Mouse (Mus musculus) liver, embryonic 16.5 days (tissue): ENCODE data around the gene Cdadc1. TPM values are rescaled to one million over a fixed set of nuclear protein-coding genes. Genes with fewer than 3 reads are reported as not detected.

Source experiments
- ATAC-seq: fragments of 200-750 bp; cut with Nextera tagmentation; 2 replicates; pipeline ENCODE4 v1.8.0; 2017; ENCODE audit warnings: low read depth, mild to moderate bottlenecking, moderate number of reproducible peaks, moderate library complexity
- H3K27ac ChIP-seq: fragments of 300-500 bp; sonication (generic); 2 replicates; pipeline ENCODE4 v1.5.1; 2014; ENCODE audit warnings: mild to moderate bottlenecking, low read length
- H3K27me3 ChIP-seq: fragments of 300-500 bp; sonication (generic); 2 replicates; pipeline ENCODE4 v1.6.1; 2014; ENCODE audit warnings: low read depth, low read length, mixed read lengths; ENCODE audit not compliant: control insufficient read depth, insufficient read depth
- H3K36me3 ChIP-seq: fragments of 300-500 bp; sonication (generic); 2 replicates; pipeline ENCODE4 v1.6.1; 2014; ENCODE audit warnings: mild to moderate bottlenecking; ENCODE audit not compliant: control insufficient read depth, insufficient read depth
- H3K4me1 ChIP-seq: fragments of 300-500 bp; sonication (generic); 2 replicates; pipeline ENCODE4 v1.6.1; 2014; ENCODE audit warnings: low read depth, low read length, mixed read lengths; ENCODE audit not compliant: control insufficient read depth
- H3K4me2 ChIP-seq: fragments of 300-500 bp; sonication (generic); 2 replicates; pipeline ENCODE4 v1.6.1; 2014; ENCODE audit warnings: low read depth, low read length, mixed read lengths
- H3K4me3 ChIP-seq: fragments of 300-500 bp; sonication (generic); 2 replicates; pipeline ENCODE4 v1.5.1; 2014; ENCODE audit warnings: low read depth, mild to moderate bottlenecking, low read length
- H3K9ac ChIP-seq: fragments of 300-500 bp; sonication (generic); 2 replicates; pipeline ENCODE4 v1.6.1; 2014; ENCODE audit warnings: low read depth, low read length
- H3K9me3 ChIP-seq: fragments of 300-500 bp; sonication (generic); replicated peaks from 2 replicates; pipeline ENCODE4 v1.6.1; 2016; ENCODE audit warnings: low read length; ENCODE audit not compliant: control insufficient read depth
- WGBS: fragments of 180-500 bp; shearing (Covaris S2); extraction: QIAGEN DNeasy Blood & Tissue Kit; methylation state at CpG from one replicate; pipeline ENCODE4 v1.1.7; 2014; ENCODE audit not compliant: insufficient replicate concordance; 5-methylcytosine and 5-hydroxymethylcytosine counted together
- polyA plus RNA-seq: library from polyadenylated mRNA; unstranded; fragments of >200 nt; fragmentation: Nextera tagmentation; extraction: Ambion mirVana; gene quantifications from 2 replicates; pipeline ENCODE4 v1.2.1, GENCODE M21; 2015

Cdadc1 gene
- polyA plus RNA-seq, 1 experiment from 2014 or later, result 16.2 TPM

DNA sequence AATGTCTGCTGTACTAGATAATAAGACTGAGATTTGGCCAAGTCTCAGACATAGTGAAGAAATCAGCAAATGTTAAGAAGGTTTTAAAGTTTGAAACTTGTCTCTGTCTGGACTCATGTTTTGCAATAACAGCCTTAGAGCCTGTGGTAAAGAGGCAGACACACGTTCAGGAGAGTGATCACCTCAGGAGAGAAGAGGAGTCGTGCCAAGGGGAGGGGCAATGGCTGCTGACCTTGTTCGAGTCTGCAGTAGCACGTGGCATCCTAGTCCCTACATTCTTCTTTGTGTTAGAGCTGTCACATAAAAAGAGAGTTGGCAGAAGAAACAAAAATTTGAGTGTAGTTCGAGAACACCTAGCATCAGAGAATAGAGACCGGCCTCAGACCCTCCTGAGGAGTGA lies 57.0 kb downstream of the Cdadc1 start:
- no peak overlapping the region for H3K4me2 ChIP-seq
- H3K4me3 ChIP-seq, result no peak overlapping the region
- WGBS, result 69% methylated on average over 6 of the region's 6 CpGs
- H3K4me1 ChIP-seq, result no peaks in the 10 kb centered on the region; the same call in 1 of the 2 replicates
- H3K9ac ChIP-seq, result no peak overlapping the region
- H3K27me3 ChIP-seq, result no peaks in the 10 kb centered on the region
- no peak overlapping the region for H3K27ac ChIP-seq
- no peak for ATAC-seq
- H3K9me3 ChIP-seq, result no peaks in the 10 kb centered on the region
- H3K36me3 ChIP-seq, result no peaks in the 10 kb centered on the region

DNA sequence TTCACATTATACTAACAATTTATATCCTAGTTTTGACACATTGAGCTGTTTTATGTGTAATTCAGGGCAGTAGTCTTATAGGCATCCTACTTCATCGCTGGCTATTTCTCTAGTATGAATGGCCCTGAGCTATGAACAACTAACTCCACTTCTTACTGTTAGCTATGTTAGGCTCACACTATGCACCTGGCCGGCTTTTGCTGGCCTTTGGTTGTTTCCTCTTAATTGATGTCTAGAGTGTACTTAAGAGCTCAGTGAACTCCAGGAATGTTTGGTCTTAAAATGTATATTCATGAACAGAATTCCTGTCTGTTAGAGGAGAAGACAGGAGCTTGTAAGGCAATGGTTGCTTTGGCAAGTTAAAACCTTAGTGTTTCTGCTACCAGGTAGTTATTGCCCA lies 57.5 kb downstream of the Cdadc1 start:
- no peak overlapping the region for H3K4me2 ChIP-seq
- H3K27me3 ChIP-seq, result no peaks in the 10 kb centered on the region
- no peak overlapping the region for H3K27ac ChIP-seq
- ATAC-seq, result no peak
- no peaks in the 10 kb centered on the region for H3K36me3 ChIP-seq
- H3K4me3 ChIP-seq, result no peak overlapping the region
- H3K9me3 ChIP-seq, result no peaks in the 10 kb centered on the region
- H3K9ac ChIP-seq, result no peak overlapping the region
- H3K4me1 ChIP-seq, result no peaks in the 10 kb centered on the region; the same call in 1 of the 2 replicates
- WGBS, result 75% methylated on average over 2 of the region's 2 CpGs

DNA sequence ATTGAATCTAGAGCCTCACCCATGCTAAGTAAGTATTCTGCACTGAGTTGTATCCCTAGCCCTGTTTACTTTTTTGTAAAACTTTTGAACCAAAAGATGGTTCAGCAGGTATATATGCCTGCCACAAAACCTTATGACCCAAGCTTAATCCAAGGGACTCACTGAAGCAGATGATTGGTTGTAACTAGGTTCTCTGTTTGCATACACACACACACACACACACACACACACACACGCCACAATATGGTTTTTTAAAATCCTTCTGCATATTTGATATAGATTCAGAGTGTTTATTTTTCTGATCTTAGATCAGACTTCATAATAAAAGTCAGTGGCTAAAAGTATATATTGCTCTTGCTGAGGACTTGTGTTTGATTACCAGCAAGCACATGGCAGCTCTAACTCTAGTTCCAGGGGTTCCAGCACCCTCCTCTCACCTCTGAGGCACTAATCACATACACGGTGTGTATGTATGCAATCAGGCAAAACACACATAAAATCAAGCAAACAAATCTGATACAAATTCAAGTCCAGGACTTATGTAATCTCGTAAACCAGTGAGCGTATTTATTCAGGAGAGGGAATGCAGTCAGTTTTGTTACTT lies 59.8 kb downstream of the Cdadc1 start:
- Histone ChIP-seq H3K9ac (no peak overlapping the region), H3K27me3 (no peaks in the 10 kb centered on the region), H3K9me3 (no peaks in the 10 kb centered on the region), H3K27ac (no peak overlapping the region), H3K4me1 (no peaks in the 10 kb centered on the region), H3K4me2 (no peak overlapping the region), H3K36me3 (no peaks in the 10 kb centered on the region), H3K4me3 (no peak overlapping the region)
- ATAC-seq, result no peak
- WGBS, result 70% methylated on average over 4 of the region's 4 CpGs

DNA sequence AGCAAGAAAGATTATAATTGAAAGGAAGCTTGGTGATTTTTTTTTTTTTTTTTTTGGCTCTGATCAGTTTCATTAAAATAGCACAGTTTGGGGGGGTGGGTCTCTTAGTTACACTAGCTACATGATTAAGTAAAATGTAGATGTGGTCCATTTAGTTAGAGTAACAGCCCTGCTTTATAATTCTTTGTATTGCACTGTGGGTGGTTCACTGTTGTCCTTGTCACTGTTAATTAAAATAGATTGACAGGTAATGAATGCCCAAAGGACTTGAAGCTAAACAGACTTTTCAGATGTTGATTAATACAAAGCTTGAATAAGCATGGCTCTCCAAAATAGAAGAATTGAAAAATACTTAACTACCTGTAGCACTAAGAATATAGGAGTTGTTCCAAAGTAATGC lies 63.9 kb downstream of the Cdadc1 start:
- Histone ChIP-seq H3K9ac (no peak overlapping the region), H3K27ac (no peak overlapping the region), H3K4me3 (no peak overlapping the region)

DNA sequence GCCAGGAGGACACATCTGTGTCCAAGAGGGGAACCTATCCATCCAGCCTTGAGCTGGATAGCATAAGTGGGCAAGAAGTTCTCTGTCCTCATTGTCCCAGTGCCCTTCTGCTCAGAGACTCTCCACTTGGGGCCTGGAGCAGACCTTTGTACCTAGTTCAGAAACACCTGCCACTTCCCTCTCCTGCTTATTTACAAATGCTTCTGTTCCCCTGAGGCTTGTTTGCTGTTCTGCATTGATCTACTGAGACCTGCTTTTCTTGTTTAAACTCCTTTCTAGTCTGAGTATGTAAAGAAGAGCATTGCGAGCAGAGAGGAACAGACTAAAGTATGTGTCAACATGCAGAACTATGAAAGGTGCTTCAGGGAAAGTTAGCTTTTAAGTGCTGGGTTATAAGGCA lies 64.8 kb downstream of the Cdadc1 start:
- Histone ChIP-seq H3K4me1 (no peaks in the 10 kb centered on the region), H3K9ac (no peak overlapping the region), H3K9me3 (no peaks in the 10 kb centered on the region), H3K4me3 (no peak overlapping the region), H3K36me3 (no peaks in the 10 kb centered on the region), H3K4me2 (no peak overlapping the region), H3K27ac (peak overlapping the region; percentile 49), H3K27me3 (no peaks in the 10 kb centered on the region)
- WGBS, result 66% methylated on average over 1 of the region's 1 CpGs
- ATAC-seq, result peak; percentile 70

More for the DNA sequence above, 63.9 kb downstream of the Cdadc1 start:
- Histone ChIP-seq H3K4me2 (no peak overlapping the region), H3K36me3 (no peaks in the 10 kb centered on the region), H3K27me3 (no peaks in the 10 kb centered on the region), H3K9me3 (no peaks in the 10 kb centered on the region), H3K4me1 (no peaks in the 10 kb centered on the region)
- ATAC-seq, result no peak

DNA sequence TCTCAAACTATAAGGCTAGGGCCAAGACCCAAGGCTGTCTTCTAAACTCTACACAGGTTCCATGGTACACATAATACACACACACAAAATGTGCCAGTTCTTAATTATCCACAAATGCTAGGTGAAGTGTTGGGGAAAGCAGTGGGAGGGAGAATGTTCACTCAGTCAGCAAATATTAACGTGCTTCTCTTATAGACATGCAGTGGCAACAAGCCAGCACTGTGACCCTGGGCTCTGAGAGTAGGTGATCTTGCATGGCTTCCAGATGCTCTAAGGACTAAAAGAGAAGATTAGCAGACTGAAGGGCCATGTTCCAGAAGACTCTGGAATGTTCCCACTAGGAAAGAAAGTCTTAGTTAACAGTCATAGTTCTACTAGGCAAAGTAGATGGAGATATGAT lies 67.0 kb downstream of the Cdadc1 start:
- Histone ChIP-seq H3K4me1 (no peaks in the 10 kb centered on the region), H3K9me3 (no peaks in the 10 kb centered on the region), H3K27ac (no peak overlapping the region), H3K9ac (no peak overlapping the region), H3K27me3 (no peaks in the 10 kb centered on the region), H3K4me2 (no peak overlapping the region), H3K36me3 (no peaks in the 10 kb centered on the region), H3K4me3 (no peak overlapping the region)
- 79% methylated on average over 1 of the region's 1 CpGs for WGBS
- no peak for ATAC-seq

DNA sequence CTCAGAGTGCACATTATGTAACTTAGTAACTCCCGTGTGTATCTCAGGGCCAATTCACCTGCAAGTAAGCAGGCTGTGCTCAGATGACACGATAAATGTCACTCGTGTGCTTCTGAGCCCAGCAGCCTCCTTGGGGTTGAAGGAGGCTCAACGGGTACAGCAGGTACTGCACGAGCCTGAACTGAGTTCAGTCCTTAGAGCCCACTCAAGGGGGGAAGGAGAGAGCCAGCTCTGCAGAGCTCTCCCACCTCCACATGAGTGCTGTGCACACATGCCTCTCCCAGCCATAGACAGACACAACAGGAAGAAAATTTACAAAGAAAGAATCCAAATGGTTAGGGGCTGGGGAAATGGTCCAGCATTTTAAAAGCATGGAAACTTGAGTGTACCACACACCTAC lies 71.9 kb downstream of the Cdadc1 start:
- no peak overlapping the region for H3K4me2 ChIP-seq
- no peak overlapping the region for H3K4me3 ChIP-seq
- ATAC-seq, result no peak
- no peaks in the 10 kb centered on the region for H3K9me3 ChIP-seq
- no peaks in the 10 kb centered on the region for H3K27me3 ChIP-seq
- 50% methylated on average over 5 of the region's 5 CpGs for WGBS
- H3K36me3 ChIP-seq, result no peaks in the 10 kb centered on the region
- no peak overlapping the region for H3K27ac ChIP-seq
- no peak overlapping the region for H3K9ac ChIP-seq
- H3K4me1 ChIP-seq, result no peaks in the 10 kb centered on the region

DNA sequence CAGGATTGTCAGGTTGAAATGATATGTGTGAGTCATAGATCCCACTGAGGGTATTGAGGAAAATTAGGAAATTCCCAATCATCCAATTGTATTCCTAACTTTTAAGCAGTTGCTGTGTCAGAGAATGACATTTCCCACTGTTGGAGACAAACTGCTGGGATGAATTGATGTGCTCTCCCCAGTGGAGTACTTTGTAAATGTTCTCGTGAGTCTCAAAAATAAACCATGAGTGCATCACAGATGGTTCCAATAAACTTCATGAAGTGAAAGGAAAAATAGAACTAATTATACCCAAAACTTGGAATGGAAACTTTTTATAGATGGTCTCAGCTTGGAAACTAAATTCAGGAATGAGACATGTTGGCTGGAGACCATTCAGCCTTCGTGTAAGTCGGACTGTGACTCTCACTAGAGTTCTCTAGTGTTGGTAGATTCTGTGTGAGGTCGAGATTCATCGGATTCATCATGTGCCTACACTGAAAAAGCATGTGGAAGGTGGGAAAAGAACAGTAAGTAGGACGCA lies 83.8 kb downstream of the Cdadc1 start:
- H3K9me3 ChIP-seq, result no peaks in the 10 kb centered on the region
- H3K4me2 ChIP-seq, result no peak overlapping the region
- H3K9ac ChIP-seq, result no peak overlapping the region
- no peaks in the 10 kb centered on the region for H3K27me3 ChIP-seq
- no peaks in the 10 kb centered on the region for H3K36me3 ChIP-seq
- no peak for ATAC-seq
- H3K4me3 ChIP-seq, result no peak overlapping the region
- H3K4me1 ChIP-seq, result no peaks in the 10 kb centered on the region
- no peak overlapping the region for H3K27ac ChIP-seq
- 76% methylated on average over 6 of the region's 6 CpGs for WGBS
